ENCODE assay signal across 8 mouse cellular contexts in genomic region chr7:112679171-112679512, GRCm38 (mm10). TPM values are rescaled to one million over a fixed set of nuclear protein-coding genes. Genes with fewer than 3 reads are reported as not detected.
DNase-seq lines count a peak whose midpoint lies in the region; ATAC-seq lines count a peak whose summit lies in the region.

Gene Tead1, plus strand, starts transcription at chr7:112679318.

- peaks cover 49% of the 10 kb centered on the region for H3K4me1 ChIP-seq in hindbrain, embryonic 10.5 days (replicated peaks)
- peaks cover 30% of the 10 kb centered on the region for H3K4me1 ChIP-seq in lung, embryonic 15.5 days

- WGBS in hindbrain, embryonic 10.5 days, result 2% methylated on average over 57 of the region's 57 CpGs
- under 1% methylated on average over 57 of the region's 57 CpGs for WGBS in lung, embryonic 15.5 days

- H3K4me3 ChIP-seq in hindbrain, embryonic 10.5 days, result peak within 1 kb of the TSS; percentile 84
- H3K4me3 ChIP-seq in lung, embryonic 15.5 days, result peak within 1 kb of the TSS; percentile 81

- H3K36me3 ChIP-seq in hindbrain, embryonic 10.5 days, result no peaks in the 10 kb centered on the region
- no peaks in the 10 kb centered on the region for H3K36me3 ChIP-seq in lung, embryonic 15.5 days

- H3K27ac ChIP-seq in hindbrain, embryonic 10.5 days, result peak within 1 kb of the TSS; percentile 98
- peak within 1 kb of the TSS; percentile 99 for H3K27ac ChIP-seq in lung, embryonic 15.5 days

- H3K9ac ChIP-seq in lung, embryonic 15.5 days, result peak within 1 kb of the TSS; percentile 93

- H3K9me3 ChIP-seq in hindbrain, embryonic 10.5 days, result no peaks in the 10 kb centered on the region
- no peaks in the 10 kb centered on the region for H3K9me3 ChIP-seq in lung, embryonic 15.5 days

- DNase-seq in NIH3T3 (ENCODE audit: low read depth), result peak; percentile 96
- peak; percentile 95 for DNase-seq in cerebellum, adult 8-10 months
- peak; percentile 82 to 94 for DNase-seq in frontal cortex, postnatal 10 days (ENCODE audit: low spot score in 2 of 2)
- DNase-seq in hindbrain, embryonic 10.5 days (ENCODE audit: low spot score), result peak; percentile 95
- DNase-seq in layer of hippocampus, postnatal 10 days (ENCODE audit: low spot score in 2 of 2), result peak; percentile 99
- peak; percentile 76 for DNase-seq in retina, adult 2 months (ENCODE audit: low read depth, low spot score)
- DNase-seq in thymus, postnatal 36 days, result peak; percentile 32 to 40

- H3K27me3 ChIP-seq in hindbrain, embryonic 10.5 days (ENCODE audit: insufficient read depth, poor library complexity, severe bottlenecking), result peaks cover 3% of the 10 kb centered on the region
- H3K27me3 ChIP-seq in lung, embryonic 15.5 days, result no peaks in the 10 kb centered on the region

- H3K4me2 ChIP-seq in lung, embryonic 15.5 days, result peak within 1 kb of the TSS; percentile 79

- ATAC-seq in lung, embryonic 15.5 days (ENCODE audit: borderline replicate concordance, extremely low read depth, low FRiP score, low TSS enrichment), result peak; percentile 90

RNA-seq across cellular contexts. Expression of gene Tead1, which starts in this region (rescaled TPM):
- polyA plus RNA-seq in hindbrain, embryonic 10.5 days (2016; fragmentation: Nextera tagmentation; extraction: Ambion mirVana), result 17.8 and 20.6 TPM in 2 replicates
- 10 to 100 TPM; 32.2 to 33.0 TPM for total RNA-seq in layer of hippocampus, postnatal 10 days (2021)
- polyA plus RNA-seq in lung, embryonic 15.5 days (2015; fragmentation: Nextera tagmentation; extraction: Ambion mirVana), result 23.1 and 30.0 TPM in 2 replicates

Comparison
In these comparisons a context has a peak if more than half of its experiments do, and no peak if none do; other contexts are left out.
1. Peak in every context shown above with its lines: DNase-seq, ATAC-seq, H3K4me3 ChIP-seq and H3K27ac ChIP-seq.
2. DNase-seq: peak in every context shown above with its lines; median percentile 99 in layer of hippocampus, postnatal 10 days; 96 in NIH3T3; 95 in cerebellum, adult 8-10 months; 95 in hindbrain, embryonic 10.5 days; 88 in frontal cortex, postnatal 10 days; 76 in retina, adult 2 months; 36 in thymus, postnatal 36 days.